Mouse (Mus musculus) liver, embryonic 15.5 days (tissue): ENCODE results near the gene Hist1h2bl. TPM values are rescaled to one million over a fixed set of nuclear protein-coding genes. Genes with fewer than 3 reads are reported as not detected.
A peak's percentile ranks its signal among the peaks of the same experiment; 100 is the strongest.
"Not testable (repeated sequence)": the region's sequence is repeated elsewhere in the genome, so short reads cannot be mapped to it uniquely, and the experiment has no call there.

ENCODE experiments used
- ATAC-seq: fragments of 200-750 bp; cut with Nextera tagmentation; 2 replicates; pipeline ENCODE4 v1.8.0; 2017; ENCODE audit warnings: moderate number of reproducible peaks, mild to moderate bottlenecking, moderate library complexity; ENCODE audit not compliant: insufficient read depth
- H3K27ac ChIP-seq: fragments of 300-500 bp; sonication (generic); replicated peaks from 2 replicates; pipeline ENCODE4 v1.5.1; 2015; ENCODE audit warnings: mild to moderate bottlenecking, inconsistent platforms
- H3K27me3 ChIP-seq: fragments of 300-500 bp; sonication (generic); 2 replicates; pipeline ENCODE4 v1.6.1; 2015; ENCODE audit warnings: mild to moderate bottlenecking, inconsistent platforms
- H3K36me3 ChIP-seq: fragments of 300-500 bp; sonication (generic); replicated peaks from 2 replicates; pipeline ENCODE4 v1.6.1; 2015; ENCODE audit warnings: moderate library complexity, mild to moderate bottlenecking, inconsistent platforms
- H3K4me1 ChIP-seq: fragments of 300-500 bp; sonication (generic); replicated peaks from 2 replicates; pipeline ENCODE4 v1.6.1; 2015; ENCODE audit warnings: inconsistent platforms
- H3K4me2 ChIP-seq: fragments of 300-500 bp; sonication (generic); 2 replicates; pipeline ENCODE4 v1.6.1; 2015; ENCODE audit warnings: moderate library complexity, mild to moderate bottlenecking, inconsistent platforms
- H3K4me3 ChIP-seq: fragments of 300-500 bp; sonication (generic); replicated peaks from 2 replicates; pipeline ENCODE4 v1.5.1; 2015; ENCODE audit warnings: mild to moderate bottlenecking, inconsistent platforms
- H3K9ac ChIP-seq: fragments of 300-500 bp; sonication (generic); 2 replicates; pipeline ENCODE4 v1.6.1; 2015; ENCODE audit warnings: moderate library complexity, mild to moderate bottlenecking, inconsistent platforms
- H3K9me3 ChIP-seq: fragments of 300-500 bp; sonication (generic); replicated peaks from 2 replicates; pipeline ENCODE4 v1.6.1; 2016; ENCODE audit warnings: inconsistent platforms
- WGBS: fragments of 180-500 bp; shearing (Covaris S2); methylation state at CpG from one replicate; pipeline ENCODE4 v1.1.7; 2015; ENCODE audit warnings: mixed read lengths; ENCODE audit not compliant: insufficient replicate concordance; 5-methylcytosine and 5-hydroxymethylcytosine counted together
- polyA plus RNA-seq: library from polyadenylated mRNA; unstranded; fragments of >200 nt; fragmentation: Nextera tagmentation; extraction: Ambion mirVana; gene quantifications from 2 replicates; pipeline ENCODE4 v1.2.1, GENCODE M21; 2015

Gene Hist1h2bl
- 3.2 and 3.4 TPM in 2 replicates for polyA plus RNA-seq

GRCm38 (mm10) chr13:21715864-21716539 lies at the start of gene Hist1h2bl, which contains the start of gene Hist1h2ai:
Hist1h2bl (minus strand) TSS chr13:21716143.
Hist1h2ai (plus strand) TSS chr13:21716422.
- peak within 1 kb of the TSS; percentile 81 for H3K9ac ChIP-seq
- peak within 1 kb of the TSS; percentile 62 for H3K4me3 ChIP-seq
- H3K36me3 ChIP-seq, H3K9me3 ChIP-seq, H3K27me3 ChIP-seq: not testable (repeated sequence)
- peak; percentile 81 for ATAC-seq
- WGBS, result 0% methylated on average over 35 of the region's 50 CpGs
- H3K4me2 ChIP-seq, result peak within 1 kb of the TSS; percentile 90
- peak within 1 kb of the TSS; percentile 95 for H3K27ac ChIP-seq
- H3K4me1 ChIP-seq, result peaks cover 62% of the 10 kb centered on the region

- Histone ChIP-seq H3K9ac (peak overlapping the region; percentile 48), H3K4me3 (peak overlapping the region; percentile 49), H3K9me3 (no peaks in the 10 kb centered on the region), H3K27ac (peak overlapping the region; percentile 99), H3K36me3 (0 out of 2 replicates have a peak, but pooled peaks cover 2% of the 10 kb centered on the region), H3K27me3 (no peaks in the 10 kb centered on the region), H3K4me1 (peaks cover 30% of the 10 kb centered on the region), H3K4me2 (peak overlapping the region; percentile 68)
- 77% methylated on average over 1 of the region's 1 CpGs for WGBS
- no peak for ATAC-seq
These were observed 39.8 kb upstream of the Hist1h2bl start for GRCm38 (mm10) chr13:21755707-21756106.

GRCm38 (mm10) chr13:21754294-21755001 lies 38.5 kb upstream of the Hist1h2bl start:
- Histone ChIP-seq H3K9ac (peak overlapping the region; percentile 54), H3K4me1 (peaks cover 32% of the 10 kb centered on the region), H3K4me2 (peak overlapping the region; percentile 74), H3K27ac (peak overlapping the region; percentile 99), H3K4me3 (peak overlapping the region; percentile 57)
- WGBS, result under 1% methylated on average over 17 of the region's 26 CpGs
- not testable (repeated sequence) for H3K9me3 ChIP-seq, H3K36me3 ChIP-seq, H3K27me3 ChIP-seq
- ATAC-seq, result peak; percentile 26

GRCm38 (mm10) chr13:21753524-21754285 lies 37.8 kb upstream of the Hist1h2bl start, which contains the start of the genes Hist1h2ak and Hist1h2bn:
Hist1h2ak (minus strand) TSS chr13:21753827.
Hist1h2bn (plus strand) TSS chr13:21754123.
- H3K4me1 ChIP-seq, result peaks cover 36% of the 10 kb centered on the region
- ATAC-seq, result peak; percentile 83
- H3K4me2 ChIP-seq, result peak within 1 kb of the TSS; percentile 74
- H3K27me3 ChIP-seq, H3K9me3 ChIP-seq, H3K36me3 ChIP-seq: not testable (repeated sequence)
- H3K4me3 ChIP-seq, result peak within 1 kb of the TSS; percentile 57
- WGBS, result under 1% methylated on average over 49 of the region's 50 CpGs
- peak within 1 kb of the TSS; percentile 99 for H3K27ac ChIP-seq
- H3K9ac ChIP-seq, result peak within 1 kb of the TSS; percentile 62

GRCm38 (mm10) chr13:21753051-21753523 lies 37.1 kb upstream of the Hist1h2bl start:
- WGBS, result 0% methylated on average over 10 of the region's 10 CpGs
- Histone ChIP-seq H3K36me3 (0 out of 2 replicates have a peak, but pooled peaks cover 2% of the 10 kb centered on the region), H3K4me1 (peaks cover 39% of the 10 kb centered on the region), H3K4me3 (peak overlapping the region; percentile 57), H3K4me2 (peak overlapping the region; percentile 74), H3K9me3 (no peaks in the 10 kb centered on the region), H3K27me3 (no peaks in the 10 kb centered on the region), H3K27ac (peak overlapping the region; percentile 99), H3K9ac (peak overlapping the region; percentile 62)
- no peak for ATAC-seq

GRCm38 (mm10) chr13:21752356-21752755 lies 36.4 kb upstream of the Hist1h2bl start:
- Histone ChIP-seq H3K4me2 (peak overlapping the region; percentile 74), H3K27ac (peak overlapping the region; percentile 99), H3K9me3 (no peaks in the 10 kb centered on the region), H3K36me3 (0 out of 2 replicates have a peak, but pooled peaks cover 2% of the 10 kb centered on the region), H3K27me3 (no peaks in the 10 kb centered on the region), H3K9ac (peak overlapping the region; percentile 62), H3K4me1 (peaks cover 38% of the 10 kb centered on the region), H3K4me3 (peak overlapping the region; percentile 57)
- ATAC-seq, result no peak
- 26% methylated on average over 3 of the region's 3 CpGs for WGBS

- Histone ChIP-seq H3K4me2 (peak overlapping the region; percentile 74), H3K9ac (peak overlapping the region; percentile 62), H3K36me3 (0 out of 2 replicates have a peak, but pooled peaks cover 4% of the 10 kb centered on the region), H3K4me3 (peak overlapping the region; percentile 57), H3K27ac (peak overlapping the region; percentile 99), H3K4me1 (peaks cover 42% of the 10 kb centered on the region), H3K9me3 (no peaks in the 10 kb centered on the region), H3K27me3 (no peaks in the 10 kb centered on the region)
- 35% methylated on average over 3 of the region's 3 CpGs for WGBS
- no peak for ATAC-seq
These were observed 35.9 kb upstream of the Hist1h2bl start for GRCm38 (mm10) chr13:21751827-21752226.

- Histone ChIP-seq H3K4me2 (peak overlapping the region; percentile 74), H3K27ac (peak overlapping the region; percentile 99), H3K4me3 (peak overlapping the region; percentile 57), H3K4me1 (peaks cover 42% of the 10 kb centered on the region), H3K9me3 (no peaks in the 10 kb centered on the region), H3K36me3 (0 out of 2 replicates have a peak, but pooled peaks cover 7% of the 10 kb centered on the region), H3K9ac (peak overlapping the region; percentile 62), H3K27me3 (no peaks in the 10 kb centered on the region)
- ATAC-seq, result no peak
These were observed 35.5 kb upstream of the Hist1h2bl start for GRCm38 (mm10) chr13:21751417-21751816.

GRCm38 (mm10) chr13:21750159-21751017 lies 34.4 kb upstream of the Hist1h2bl start, which contains the start of gene Hist1h4k:
Hist1h4k (minus strand) TSS chr13:21750505.
- WGBS, result under 1% methylated on average over 45 of the region's 56 CpGs
- H3K27me3 ChIP-seq, H3K36me3 ChIP-seq, H3K9me3 ChIP-seq: not testable (repeated sequence)
- peak within 1 kb of the TSS; percentile 79 for H3K9ac ChIP-seq
- H3K4me3 ChIP-seq, result peak within 1 kb of the TSS; percentile 69
- H3K4me2 ChIP-seq, result peak within 1 kb of the TSS; percentile 77
- peak within 1 kb of the TSS; percentile 99 for H3K27ac ChIP-seq
- peaks cover 44% of the 10 kb centered on the region for H3K4me1 ChIP-seq
- ATAC-seq, result peak; percentile 47
